Mouse (Mus musculus): ENCODE measurements around the gene Dixdc1.
A peak's percentile ranks its signal among the peaks of the same experiment; 100 is the strongest.

The Dixdc1 gene

DNA sequence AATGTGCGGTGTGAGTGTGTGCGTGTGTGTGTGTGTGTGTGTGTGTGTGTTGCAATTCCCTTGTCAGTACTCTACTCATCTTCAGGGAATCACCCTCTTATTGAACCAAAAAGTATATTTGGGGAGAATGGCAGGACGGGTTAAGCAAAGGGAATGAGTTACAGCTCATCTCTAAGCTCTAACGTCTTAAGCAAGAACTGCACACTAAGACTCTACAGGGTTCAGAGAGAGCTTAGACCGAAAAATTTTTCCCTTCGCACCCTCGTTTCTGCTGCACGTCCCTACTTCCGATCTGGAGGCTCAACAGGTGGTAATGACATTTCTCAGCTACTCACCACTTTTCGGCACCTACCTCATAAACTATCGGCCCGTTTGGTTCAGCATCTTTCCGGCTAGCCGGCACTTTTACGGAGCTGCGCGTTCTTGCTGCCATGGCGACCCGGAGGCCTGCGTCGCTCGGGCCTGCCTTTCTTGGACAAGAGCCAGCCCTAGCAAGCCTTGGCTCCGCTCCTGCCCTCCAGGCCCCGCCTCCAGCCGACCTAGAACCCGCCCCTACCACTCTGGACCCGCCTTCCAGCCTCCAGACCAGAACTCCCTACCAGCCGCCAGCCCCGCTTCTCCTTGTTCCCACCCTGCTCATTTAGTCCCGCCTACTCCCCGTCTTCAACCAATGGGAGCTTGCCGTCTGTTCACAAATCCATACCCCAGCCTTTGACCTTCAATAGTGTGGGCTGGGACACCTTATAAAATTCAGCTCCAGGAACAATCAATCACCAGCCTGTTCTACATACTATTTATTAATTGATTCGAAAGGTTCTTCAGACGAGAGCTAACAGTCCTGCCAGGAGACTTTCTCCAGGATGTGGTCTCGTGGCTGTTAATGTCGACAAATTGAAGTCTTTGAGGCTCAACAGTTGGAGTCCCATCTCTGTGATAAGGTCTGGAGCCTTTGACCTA lies at the start of gene Dixdc1:
TSS of gene Dixdc1 (minus strand) at position 604 of the 957 bp plus-strand sequence.
- peak; percentile 96 for DNase-seq

GRCm38 (mm10) chr9:50782155-50782554 lies 42.8 kb upstream of the Dixdc1 start:
- DNase-seq, result peak; percentile 23

DNA sequence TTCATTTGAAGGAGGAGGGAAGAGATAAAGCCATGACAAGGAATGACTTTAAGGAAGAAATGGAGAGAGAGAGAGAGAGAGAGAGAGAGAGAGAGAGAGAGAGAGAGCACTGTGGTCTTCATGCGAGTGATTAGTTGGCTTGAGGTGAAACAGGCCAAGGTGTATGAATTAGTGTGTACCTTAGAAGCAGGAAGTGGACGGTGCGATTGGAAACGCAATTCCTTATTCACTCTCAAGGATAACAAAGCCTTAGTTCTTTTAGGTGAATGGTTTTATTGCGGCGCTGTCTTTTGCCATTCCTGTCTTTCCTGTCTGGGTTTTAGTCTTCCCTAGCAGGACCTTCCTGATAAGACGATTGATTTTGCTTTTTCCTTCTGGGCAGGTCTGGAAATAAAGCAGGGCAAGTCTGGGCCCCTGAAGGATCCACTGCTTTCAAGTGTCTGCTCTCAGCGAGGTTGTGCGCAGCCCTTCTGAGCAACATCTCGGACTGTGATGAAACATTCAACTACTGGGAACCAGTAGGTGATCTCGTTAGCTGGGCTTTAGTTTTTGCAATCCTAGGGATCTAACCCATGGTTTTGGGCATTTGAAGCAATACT lies 36.9 kb upstream of the Dixdc1 start:
- no peak for DNase-seq

DNA sequence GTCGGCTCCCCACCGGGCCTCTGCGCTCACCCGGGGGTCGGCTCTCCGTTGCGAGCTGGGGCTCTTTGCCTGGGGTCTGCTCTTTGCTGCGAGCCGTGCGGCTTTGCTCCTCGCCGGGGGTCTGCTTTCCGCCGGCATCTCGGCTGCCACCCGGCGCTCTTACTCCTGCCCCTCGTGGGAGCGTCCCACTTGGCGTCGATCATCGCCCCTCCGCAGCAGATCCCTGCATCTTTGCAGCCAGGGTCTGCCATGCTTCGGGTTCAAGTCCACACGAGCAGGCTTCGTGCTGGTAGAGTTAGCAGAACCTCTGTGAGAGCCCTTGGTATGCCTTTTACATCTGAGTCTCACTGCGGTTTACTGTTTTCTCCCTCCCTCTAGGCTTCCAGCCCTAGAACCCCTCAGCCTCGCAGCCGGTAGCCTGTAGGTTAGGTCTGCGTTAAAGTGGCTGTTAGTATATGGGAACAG lies 36.4 kb upstream of the Dixdc1 start:
- DNase-seq, result peak; percentile 10

DNA sequence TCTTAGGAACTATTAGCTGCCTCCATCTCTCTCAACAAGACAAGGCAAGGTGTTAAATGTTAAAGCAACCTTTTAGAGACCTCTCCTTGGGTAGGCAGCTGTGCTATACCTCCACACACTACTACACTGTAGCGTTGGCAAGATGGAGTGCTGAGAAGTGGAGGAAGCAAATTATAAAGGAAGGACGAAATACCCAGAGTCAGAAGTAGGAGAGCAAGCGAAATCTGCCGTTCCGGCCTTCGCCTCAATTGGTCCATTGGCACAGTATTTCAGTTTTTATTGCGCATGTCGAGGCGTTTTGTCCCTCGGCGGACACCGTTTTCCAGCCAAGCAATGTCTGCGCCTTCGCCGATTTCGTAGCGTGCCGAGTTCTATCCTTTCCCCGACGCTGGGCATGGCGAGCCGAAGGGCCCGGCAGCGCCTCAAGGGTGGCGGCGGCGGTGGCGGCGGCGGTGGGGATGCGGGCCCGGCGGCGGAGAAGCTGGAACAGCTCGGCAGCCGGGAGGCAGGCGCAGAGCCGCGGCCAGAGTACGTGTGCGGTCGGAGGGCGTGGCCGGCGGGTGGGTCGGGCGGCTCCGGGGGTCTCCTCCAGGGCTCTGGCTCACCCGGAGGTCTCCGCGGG lies 35.8 kb upstream of the Dixdc1 start, which contains the start of the genes Alg9 and 1110032A03Rik:
TSS of gene Alg9 (plus strand) at position 29 of the 622 bp plus-strand sequence.
TSS of gene 1110032A03Rik (minus strand) at position 530 of the 622 bp plus-strand sequence.
- peak; percentile 90 for DNase-seq

- DNase-seq, result no peak
These were observed 34.7 kb upstream of the Dixdc1 start for GRCm38 (mm10) chr9:50774026-50774462.

GRCm38 (mm10) chr9:50770011-50770410 lies 30.7 kb upstream of the Dixdc1 start:
- no peak for DNase-seq

GRCm38 (mm10) chr9:50768107-50769002 lies 29.0 kb upstream of the Dixdc1 start, which contains the start of gene Fdxacb1:
Gene Fdxacb1, plus strand, starts transcription at chr9:50768236.
- peak; percentile 99 for DNase-seq

GRCm38 (mm10) chr9:50767531-50768106 lies 28.3 kb upstream of the Dixdc1 start:
- no peak for DNase-seq

GRCm38 (mm10) chr9:50763331-50763730 lies 24.0 kb upstream of the Dixdc1 start:
- DNase-seq, result no peak

DNA sequence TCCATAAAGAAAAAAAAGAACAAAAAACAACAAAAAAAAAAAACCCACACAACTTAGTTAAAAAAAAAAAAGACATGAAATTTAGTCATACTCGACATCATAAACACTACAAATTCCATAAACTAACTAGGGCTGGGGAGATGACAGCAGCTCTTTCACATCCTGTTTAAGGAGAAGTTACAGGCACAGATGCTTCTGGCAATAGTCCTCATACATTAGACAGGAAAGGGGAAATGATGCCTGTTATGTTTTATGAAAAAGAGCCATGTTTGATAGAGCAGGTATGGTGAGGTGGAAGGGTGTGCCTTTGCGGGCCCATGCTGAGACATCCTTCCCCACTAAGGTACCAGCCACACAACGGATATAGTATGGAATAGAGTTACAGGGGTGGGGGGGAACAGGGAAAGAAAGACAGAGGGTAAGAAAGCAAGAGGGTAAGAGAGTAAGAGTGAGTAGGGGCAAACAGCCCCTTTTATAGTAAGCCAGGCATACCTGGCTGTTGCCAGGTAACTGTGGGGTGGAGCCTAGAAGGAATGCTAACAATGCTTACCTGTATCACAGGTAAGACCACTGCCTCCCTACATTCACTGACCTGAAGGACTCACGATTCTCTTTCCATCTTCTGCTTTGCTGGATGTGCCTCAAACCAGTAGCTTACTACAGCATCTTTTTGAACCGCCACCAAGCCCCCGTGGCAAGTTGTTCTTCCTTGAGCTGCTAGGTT lies 22.4 kb upstream of the Dixdc1 start:
- no peak for DNase-seq

DNA sequence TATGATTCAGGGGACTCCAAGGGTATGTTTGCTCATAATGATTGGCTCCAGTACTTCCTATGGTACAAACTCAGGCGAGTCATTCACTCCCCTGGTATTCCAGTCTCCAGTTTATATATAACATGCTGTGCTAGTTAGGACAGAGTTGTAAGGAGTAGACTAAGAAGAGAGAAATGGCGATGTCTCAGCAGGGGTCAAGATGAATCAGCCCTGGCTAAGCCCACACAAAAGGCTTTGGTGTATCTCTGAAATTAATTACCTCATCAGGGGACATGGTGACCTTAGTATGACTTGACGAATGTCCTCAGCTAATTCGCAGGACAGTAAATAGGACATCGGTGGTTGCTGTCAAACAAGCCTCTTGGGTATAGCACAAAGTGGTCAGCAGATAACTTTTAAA lies 17.4 kb upstream of the Dixdc1 start:
- no peak for DNase-seq

GRCm38 (mm10) chr9:50753947-50754346 lies 14.6 kb upstream of the Dixdc1 start:
- DNase-seq, result no peak

DNA sequence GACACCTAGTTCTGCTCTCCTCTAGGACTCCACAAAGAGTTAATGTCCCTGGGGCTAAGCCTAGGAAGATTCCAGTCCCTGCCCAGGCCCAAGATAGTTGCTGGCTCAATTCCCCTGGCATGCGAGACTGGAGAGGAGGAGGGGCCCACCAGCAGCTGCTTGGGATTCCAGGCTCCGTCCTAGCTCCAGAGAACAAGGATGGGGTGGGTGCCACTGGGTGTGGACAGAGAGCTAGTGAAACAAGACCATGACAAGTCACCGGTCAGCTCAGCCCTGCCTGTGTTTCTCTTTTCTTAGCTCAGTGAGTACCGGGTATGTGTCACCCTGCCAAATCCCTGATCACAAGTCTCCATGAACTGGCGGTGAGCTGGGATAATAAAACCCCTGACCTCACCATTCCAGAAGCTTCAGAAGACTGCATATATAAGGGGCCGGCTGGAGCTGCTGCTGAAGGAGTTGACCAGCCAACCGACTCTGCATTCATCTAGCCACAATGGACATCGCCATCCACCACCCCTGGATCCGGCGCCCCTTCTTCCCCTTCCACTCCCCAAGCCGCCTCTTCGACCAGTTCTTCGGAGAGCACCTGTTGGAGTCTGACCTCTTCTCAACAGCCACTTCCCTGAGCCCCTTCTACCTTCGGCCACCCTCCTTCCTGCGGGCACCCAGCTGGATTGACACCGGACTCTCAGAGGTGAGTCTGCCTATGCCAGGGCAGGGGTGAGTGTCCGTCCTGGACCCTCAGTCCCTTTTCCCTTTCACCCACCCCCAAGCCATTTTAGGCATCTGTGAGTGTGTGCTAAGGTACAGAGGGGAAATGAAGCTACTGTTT lies 13.7 kb upstream of the Dixdc1 start:
- DNase-seq, result peak; percentile 88

DNA sequence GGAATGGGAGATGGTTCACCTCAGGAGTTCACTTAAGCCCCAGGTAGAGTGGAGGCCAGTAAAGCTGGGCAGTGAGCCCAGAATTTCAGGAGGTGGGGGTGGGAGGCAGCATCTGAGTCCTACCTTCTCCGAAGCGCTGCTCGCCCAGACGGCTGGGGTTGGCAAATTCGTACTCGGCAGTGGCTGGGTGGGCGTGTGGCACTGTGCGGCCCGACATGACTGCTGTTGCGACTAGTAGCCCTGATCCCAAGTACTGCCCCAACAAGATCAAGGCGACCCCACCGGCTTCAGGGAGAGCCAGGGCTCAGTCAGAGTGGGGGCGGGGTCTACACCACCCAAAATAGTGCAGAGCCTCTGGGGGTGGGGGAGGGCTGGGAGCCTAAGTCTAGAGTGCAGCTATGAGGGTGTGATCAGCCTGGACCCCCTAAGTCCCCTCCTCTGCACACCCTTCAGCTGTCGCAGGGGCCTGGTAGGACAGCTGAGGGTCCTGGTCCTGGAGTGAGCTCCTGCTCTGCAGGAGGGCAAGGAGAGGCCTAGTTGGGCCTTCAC lies 12.8 kb upstream of the Dixdc1 start, which contains the start of gene Hspb2:
TSS of gene Hspb2 (minus strand) at position 301 of the 549 bp plus-strand sequence.
- peak; percentile 53 for DNase-seq

DNA sequence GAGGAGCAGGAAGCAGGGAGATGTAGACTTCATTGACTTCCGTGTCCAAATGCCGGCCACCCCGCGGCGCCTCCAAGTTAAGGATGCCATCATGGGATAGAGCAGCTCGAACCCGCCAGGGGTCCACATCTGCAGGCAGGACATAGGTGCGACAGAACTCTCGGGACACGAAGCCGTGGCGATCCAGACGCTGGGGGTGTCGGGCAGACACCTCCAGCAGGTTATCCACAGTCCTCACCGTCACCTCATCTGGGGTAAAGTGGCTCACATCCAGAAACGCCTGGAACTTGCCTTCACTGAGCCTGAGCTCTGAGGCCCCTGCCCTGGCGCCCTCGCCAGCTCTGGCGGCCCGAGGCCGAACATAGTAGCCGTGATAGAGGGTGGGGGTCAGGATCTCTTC lies 12.0 kb upstream of the Dixdc1 start, which contains the start of gene Cryab:
TSS of gene Cryab (plus strand) at position 3 of the 400 bp plus-strand sequence.
- no peak for DNase-seq

GRCm38 (mm10) chr9:50750706-50751105 lies 11.4 kb upstream of the Dixdc1 start:
- DNase-seq, result no peak

DNA sequence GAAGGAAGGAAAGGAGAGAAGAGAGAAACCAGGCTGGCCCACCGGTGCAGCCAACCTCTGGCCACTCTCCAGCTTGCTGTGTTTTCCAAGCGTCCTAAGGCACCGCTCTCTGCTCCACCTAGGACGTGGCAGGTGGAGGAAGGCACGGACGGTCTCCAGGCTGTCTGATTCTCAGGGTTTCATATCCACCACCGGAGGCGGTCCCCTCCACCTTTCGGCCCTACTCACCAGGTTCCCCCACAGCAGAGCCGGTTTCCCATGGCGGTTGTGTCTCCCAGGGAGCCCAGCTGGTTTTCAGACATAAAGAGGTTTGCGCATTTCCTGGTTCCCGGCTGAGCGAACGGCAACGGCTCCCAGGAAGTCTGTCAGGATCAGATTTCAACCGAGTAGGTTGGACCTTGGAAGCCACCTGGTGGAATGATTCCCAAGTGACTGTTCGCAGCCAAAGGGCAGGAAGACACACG lies 6.9 kb upstream of the Dixdc1 start, which contains the start of gene 2310030G06Rik:
TSS of gene 2310030G06Rik (minus strand) at position 323 of the 464 bp plus-strand sequence.
- peak; percentile 85 for DNase-seq

DNA sequence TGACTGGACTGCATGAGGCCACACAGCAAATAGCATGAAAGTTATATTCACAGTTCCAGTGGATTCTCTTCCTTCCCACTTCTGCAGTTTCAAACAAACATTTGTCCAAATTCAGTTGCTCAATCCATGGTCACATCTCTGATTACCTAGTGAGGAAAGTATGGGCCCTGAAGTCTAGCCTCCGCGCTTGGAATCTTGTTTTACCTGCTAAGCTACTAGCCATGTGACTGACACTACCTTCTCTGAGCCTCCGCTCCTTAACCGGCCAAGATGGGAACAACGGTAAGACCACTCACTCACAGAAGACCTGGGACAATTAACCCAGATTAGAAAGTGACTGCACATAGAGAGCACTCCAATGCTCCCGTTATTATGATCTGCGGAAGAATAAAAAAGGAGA lies 6.5 kb upstream of the Dixdc1 start:
- no peak for DNase-seq

Measured in kidney, postnatal 14 days (tissue).